Mouse (Mus musculus): ENCODE measurements at regions not wholly inside any gene's neighbourhood (a gene's known extent, or its start where the extent isn't known, plus 50 kb on each side); places are given as distances from the start of the nearest gene placed in this dataset.

DNA sequence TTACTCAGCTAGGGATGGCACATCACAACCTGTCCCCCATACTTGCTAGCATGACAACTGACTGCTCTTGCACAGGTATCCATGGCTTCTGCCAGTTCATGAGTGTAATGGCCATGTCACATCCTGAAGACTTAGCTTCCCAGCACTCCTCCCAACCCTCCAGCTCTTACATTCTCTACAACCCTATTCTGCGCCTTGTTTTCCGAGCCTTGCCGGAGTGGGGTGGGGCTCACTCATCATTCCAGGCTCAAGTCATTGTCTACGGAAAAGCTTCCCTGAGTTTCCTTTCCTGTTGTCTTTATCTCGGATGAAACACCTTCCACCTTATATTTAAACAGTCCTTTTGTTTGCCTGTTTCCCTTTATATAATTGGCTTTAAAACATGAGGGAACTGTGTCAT lies 69.6 kb downstream of the Prdm13 start:
- H3K4me1 ChIP-seq = no peaks in the 10 kb centered on the region
- H3K4me2 ChIP-seq = no peak overlapping the region
- H3K36me3 ChIP-seq = no peaks in the 10 kb centered on the region
- H3K4me3 ChIP-seq (replicated peaks) = no peak overlapping the region
- H3K9me3 ChIP-seq (replicated peaks) = no peaks in the 10 kb centered on the region
- H3K27me3 ChIP-seq (replicated peaks) = no peaks in the 10 kb centered on the region
- ATAC-seq (ENCODE audit: low FRiP score) = no peak
- H3K9ac ChIP-seq (replicated peaks) = no peak overlapping the region
- 85% methylated on average over 5 of the region's 5 CpGs for whole genome bisulfite sequencing
- no peak overlapping the region for H3K27ac ChIP-seq (replicated peaks)

DNA sequence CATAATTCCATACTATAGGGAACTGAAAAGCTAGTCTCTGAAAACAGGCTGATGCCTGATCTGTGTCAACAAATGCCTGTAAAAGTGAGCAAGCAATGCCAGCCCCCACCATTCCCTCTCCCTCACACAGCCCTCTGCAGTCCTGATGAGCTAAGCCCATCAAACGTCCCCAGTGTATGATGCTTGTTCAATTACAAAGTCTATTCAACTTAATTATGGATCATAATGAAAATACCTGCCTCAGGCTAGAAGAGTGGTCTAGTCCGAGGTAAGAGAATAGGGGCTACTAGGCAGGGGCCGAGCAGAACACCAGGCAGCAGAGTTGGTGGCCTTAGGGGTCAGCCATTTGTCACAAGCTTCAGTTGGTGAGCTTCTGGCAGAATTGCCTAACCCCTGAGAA lies 71.3 kb downstream of the Prdm13 start:
- Histone ChIP-seq H3K4me1 (no peaks in the 10 kb centered on the region), H3K9me3 (replicated peaks) (no peaks in the 10 kb centered on the region), H3K9ac (replicated peaks) (no peak overlapping the region), H3K27ac (replicated peaks) (no peak overlapping the region), H3K4me3 (replicated peaks) (no peak overlapping the region), H3K36me3 (no peaks in the 10 kb centered on the region), H3K27me3 (replicated peaks) (no peaks in the 10 kb centered on the region), H3K4me2 (no peak overlapping the region)
- 33% methylated on average over 3 of the region's 3 CpGs for WGBS
- ATAC-seq (ENCODE audit: low FRiP score) = peak; percentile 63; the same call in 1 of the 2 replicates

DNA sequence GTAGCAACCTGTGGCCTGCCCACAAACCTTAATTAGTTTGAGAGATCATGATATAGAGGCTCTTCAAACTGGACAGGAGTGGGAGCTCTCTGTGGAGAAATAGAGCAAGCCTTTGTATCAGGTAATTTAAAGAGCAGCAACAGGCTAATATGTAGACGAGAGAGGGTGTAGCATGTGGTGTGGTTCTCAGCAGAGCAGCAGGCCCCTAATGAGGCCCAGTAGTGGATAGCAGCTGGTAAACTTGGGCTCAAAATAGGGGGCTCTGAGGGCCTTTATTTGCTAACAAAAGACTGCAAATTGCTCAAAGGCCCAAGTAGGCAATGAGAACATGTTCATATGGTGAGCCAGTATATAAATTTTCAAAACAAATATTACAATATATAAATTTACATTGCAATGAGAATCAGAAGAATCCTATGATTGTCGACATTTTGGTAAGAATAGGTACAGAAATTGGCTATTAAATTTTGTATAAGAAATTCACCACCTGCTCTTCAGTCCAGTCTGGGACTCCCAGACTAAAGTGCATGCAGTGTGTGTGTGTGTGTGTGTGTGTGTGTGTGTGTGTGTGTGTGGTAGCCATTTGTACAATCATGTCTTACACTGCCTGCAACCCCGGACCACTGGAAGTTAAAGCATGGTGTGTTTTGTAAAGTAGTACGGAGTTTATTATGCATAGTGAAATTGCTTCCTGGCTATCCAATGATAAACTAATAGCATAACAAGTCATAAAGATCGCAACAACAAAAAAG lies 74.1 kb downstream of the Prdm13 start:
- Histone ChIP-seq H3K4me2 (no peak overlapping the region), H3K36me3 (no peaks in the 10 kb centered on the region), H3K4me1 (no peaks in the 10 kb centered on the region), H3K27me3 (replicated peaks) (no peaks in the 10 kb centered on the region), H3K9me3 (replicated peaks) (no peaks in the 10 kb centered on the region), H3K9ac (replicated peaks) (no peak overlapping the region), H3K4me3 (replicated peaks) (no peak overlapping the region), H3K27ac (replicated peaks) (no peak overlapping the region)
- 58% methylated on average over 5 of the region's 5 CpGs for WGBS
- ATAC-seq (ENCODE audit: low FRiP score) = no peak

DNA sequence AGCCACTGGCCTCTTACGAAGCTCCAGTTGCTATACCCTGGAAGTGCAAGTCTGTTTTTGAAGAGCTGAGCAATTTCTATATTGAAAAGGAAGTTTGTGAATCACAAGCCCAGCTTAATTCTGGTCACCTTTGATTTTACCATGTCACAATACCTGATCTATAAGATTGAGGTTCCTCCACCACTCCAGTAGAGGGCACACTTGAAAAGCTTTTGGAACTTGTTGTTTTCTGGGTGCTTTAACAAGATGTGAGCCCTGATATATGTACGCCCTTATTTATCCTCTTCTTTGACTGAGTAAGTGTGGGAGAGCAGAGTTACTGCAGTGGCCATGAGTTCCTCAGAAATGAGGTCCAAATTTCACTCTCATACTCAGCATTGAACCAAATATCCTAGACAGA lies 87.7 kb downstream of the Prdm13 start:
- no peak overlapping the region for H3K4me2 ChIP-seq
- no peaks in the 10 kb centered on the region for H3K4me1 ChIP-seq
- no peak overlapping the region for H3K4me3 ChIP-seq (replicated peaks)
- no peaks in the 10 kb centered on the region for H3K36me3 ChIP-seq
- WGBS = 67% methylated on average over 2 of the region's 2 CpGs
- no peak overlapping the region for H3K27ac ChIP-seq (replicated peaks)
- H3K27me3 ChIP-seq (replicated peaks) = no peaks in the 10 kb centered on the region
- no peaks in the 10 kb centered on the region for H3K9me3 ChIP-seq (replicated peaks)
- ATAC-seq (ENCODE audit: low FRiP score) = no peak
- H3K9ac ChIP-seq (replicated peaks) = no peak overlapping the region

GRCm38 (mm10) chr4:21547771-21548170 lies 138.0 kb downstream of the Prdm13 start:
- Histone ChIP-seq H3K27ac (replicated peaks) (no peak overlapping the region), H3K36me3 (no peaks in the 10 kb centered on the region), H3K4me2 (no peak overlapping the region), H3K9me3 (replicated peaks) (no peaks in the 10 kb centered on the region), H3K9ac (replicated peaks) (no peak overlapping the region), H3K4me1 (no peaks in the 10 kb centered on the region), H3K27me3 (replicated peaks) (no peaks in the 10 kb centered on the region), H3K4me3 (replicated peaks) (no peak overlapping the region)
- 89% methylated on average over 3 of the region's 3 CpGs for WGBS
- ATAC-seq (ENCODE audit: low FRiP score) = no peak

DNA sequence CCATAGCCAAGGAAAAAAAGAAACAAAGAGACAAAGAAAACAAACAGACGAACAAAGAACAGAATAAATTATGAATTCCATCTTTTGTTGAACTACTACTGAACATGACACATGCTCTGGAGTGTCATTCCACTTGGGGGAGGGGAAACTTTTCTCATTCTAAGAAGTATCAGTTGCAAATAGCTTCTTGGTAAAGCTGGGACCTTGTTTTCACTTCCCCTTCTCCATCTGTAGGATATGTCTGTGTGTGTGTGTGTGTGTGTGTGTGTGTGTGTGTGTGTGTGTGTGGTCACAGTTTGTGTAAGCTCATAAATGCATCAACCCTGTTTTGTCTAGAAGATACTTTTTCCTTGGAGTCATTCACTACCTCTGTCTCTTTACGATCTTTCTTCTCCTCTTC lies 146.2 kb downstream of the Prdm13 start:
- Histone ChIP-seq H3K9me3 (replicated peaks) (no peaks in the 10 kb centered on the region), H3K27me3 (replicated peaks) (no peaks in the 10 kb centered on the region), H3K4me3 (replicated peaks) (no peak overlapping the region), H3K27ac (replicated peaks) (no peak overlapping the region), H3K4me1 (no peaks in the 10 kb centered on the region), H3K9ac (replicated peaks) (no peak overlapping the region), H3K36me3 (no peaks in the 10 kb centered on the region), H3K4me2 (no peak overlapping the region)
- no peak for ATAC-seq (ENCODE audit: low FRiP score)
- WGBS = 83% methylated on average over 2 of the region's 2 CpGs

DNA sequence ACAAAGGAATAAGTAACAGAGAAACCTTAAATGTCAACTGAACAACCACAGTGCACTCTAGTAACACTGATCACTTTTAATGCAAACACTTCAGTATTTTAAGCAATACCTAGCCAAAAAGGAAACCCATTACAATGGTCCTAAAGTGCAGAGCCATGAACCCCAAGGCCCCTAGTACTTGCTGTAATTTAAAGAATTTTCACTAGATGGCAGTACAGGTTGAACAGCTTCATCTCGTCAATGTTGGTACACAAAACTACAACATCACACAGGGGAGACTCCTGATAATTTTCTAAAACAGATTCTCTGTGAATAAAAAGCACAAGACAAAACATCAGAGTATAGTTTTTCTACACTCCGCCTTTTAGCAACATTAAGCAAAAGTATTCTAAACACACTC lies 149.8 kb downstream of the Prdm13 start:
- Histone ChIP-seq H3K27ac (replicated peaks) (no peak overlapping the region), H3K9ac (replicated peaks) (no peak overlapping the region), H3K4me2 (no peak overlapping the region), H3K27me3 (replicated peaks) (no peaks in the 10 kb centered on the region), H3K4me1 (no peaks in the 10 kb centered on the region), H3K9me3 (replicated peaks) (no peaks in the 10 kb centered on the region), H3K4me3 (replicated peaks) (no peak overlapping the region), H3K36me3 (no peaks in the 10 kb centered on the region)
- peak; percentile 63; the same call in 1 of the 2 replicates for ATAC-seq (ENCODE audit: low FRiP score)
- 31% methylated on average over 2 of the region's 2 CpGs for WGBS

DNA sequence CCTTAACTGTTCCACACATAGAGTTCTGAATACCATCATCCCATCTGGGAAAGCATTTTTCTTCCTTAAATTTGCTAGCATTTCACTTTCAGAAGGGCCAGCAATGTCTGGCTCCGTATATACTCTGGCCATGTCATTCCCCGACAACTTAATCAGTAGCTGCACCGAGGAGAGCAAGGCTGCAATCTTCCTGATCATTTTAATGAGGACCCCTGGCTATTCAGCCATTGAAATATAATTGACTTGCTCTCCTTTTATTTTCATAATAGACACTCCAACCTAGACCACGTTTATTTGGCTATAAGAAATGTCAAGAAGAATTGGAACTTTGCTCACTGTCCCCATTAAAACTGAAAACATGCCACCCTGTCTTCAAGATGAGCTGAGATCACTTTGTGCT lies 153.6 kb downstream of the Prdm13 start:
- Histone ChIP-seq H3K36me3 (no peaks in the 10 kb centered on the region), H3K4me3 (replicated peaks) (no peak overlapping the region), H3K4me1 (no peaks in the 10 kb centered on the region), H3K27ac (replicated peaks) (no peak overlapping the region), H3K9me3 (replicated peaks) (no peaks in the 10 kb centered on the region), H3K27me3 (replicated peaks) (no peaks in the 10 kb centered on the region), H3K9ac (replicated peaks) (no peak overlapping the region), H3K4me2 (no peak overlapping the region)
- 50% methylated on average over 4 of the region's 4 CpGs for WGBS
- ATAC-seq (ENCODE audit: low FRiP score) = no peak

Measured in neural tube, embryonic 15.5 days (tissue).